Mouse (Mus musculus) brain, embryonic 14.5 days (tissue): ENCODE results near the gene Xrcc4.

Source experiments
- CTCF ChIP-seq: fragments of 200-500 bp; IDR thresholded peaks from 2 replicates; pipeline ENCODE4 v1.5.1; 2012; ENCODE audit warnings: inconsistent platforms, mild to moderate bottlenecking, moderate library complexity, borderline replicate concordance; ENCODE audit not compliant: insufficient read depth, insufficient read length; ENCODE audit errors: extremely low read depth
- POLR2A ChIP-seq: fragments of 200-500 bp; IDR thresholded peaks from 2 replicates; pipeline ENCODE4 v1.6.1; 2012; ENCODE audit warnings: mild to moderate bottlenecking, inconsistent platforms, borderline replicate concordance; ENCODE audit not compliant: poor library complexity, insufficient read depth, insufficient read length, severe bottlenecking; ENCODE audit errors: extremely low read depth

DNA sequence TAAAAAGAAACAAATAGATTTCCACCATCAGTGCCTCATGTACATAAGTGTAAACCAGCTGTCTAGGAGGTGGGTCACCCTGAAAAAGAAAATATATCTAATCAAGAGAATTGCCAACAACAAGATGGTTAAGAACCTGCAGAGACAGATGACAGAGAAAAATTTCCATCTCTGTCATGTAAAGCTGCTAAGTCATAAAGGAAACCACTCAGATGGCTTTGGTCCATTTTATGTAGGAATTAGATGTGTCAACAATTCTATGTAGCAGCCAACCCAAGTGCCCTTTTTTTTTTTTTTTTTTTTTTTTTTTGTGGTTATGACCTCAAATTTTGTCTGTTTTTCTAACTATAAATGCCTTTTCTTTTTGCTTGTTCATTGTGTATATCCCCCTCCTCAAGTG, 12.1 kb upstream of the Xrcc4 start:
- no peak for TF ChIP-seq CTCF
- no peak for TF ChIP-seq POLR2A
